Mouse (Mus musculus) heart, embryonic 11.5 days (tissue): ENCODE measurements at regions not wholly inside any gene's neighbourhood (a gene's known extent, or its start where the extent isn't known, plus 50 kb on each side); places are given as distances from the start of the nearest gene placed in this dataset.
"Not testable (repeated sequence)": the region's sequence is repeated elsewhere in the genome, so short reads cannot be mapped to it uniquely, and the experiment has no call there.

Experiments used
- ATAC-seq: fragments of 200-750 bp; cut with Nextera tagmentation; replicated peaks from 2 replicates; pipeline ENCODE4 v1.8.0; 2017; ENCODE audit warnings: moderate library complexity; ENCODE audit not compliant: insufficient number of reproducible peaks, low FRiP score, low TSS enrichment
- H3K27ac ChIP-seq: fragments of 300-500 bp; sonication (generic); 2 replicates; pipeline ENCODE4 v1.5.1; 2014; ENCODE audit warnings: mild to moderate bottlenecking, low read depth, low read length
- H3K27me3 ChIP-seq: fragments of 300-500 bp; sonication (generic); 2 replicates; pipeline ENCODE4 v1.6.1; 2014; ENCODE audit warnings: mild to moderate bottlenecking, low read length, mixed read lengths; ENCODE audit not compliant: control insufficient read depth, insufficient read depth
- H3K36me3 ChIP-seq: fragments of 300-500 bp; sonication (generic); 2 replicates; pipeline ENCODE4 v1.6.1; 2014; ENCODE audit warnings: mild to moderate bottlenecking, low read length, moderate library complexity, mixed read lengths; ENCODE audit not compliant: control insufficient read depth, insufficient read depth
- H3K4me1 ChIP-seq: fragments of 300-500 bp; sonication (generic); 2 replicates; pipeline ENCODE4 v1.6.1; 2014; ENCODE audit warnings: low read length; ENCODE audit not compliant: control insufficient read depth, insufficient read depth
- H3K4me2 ChIP-seq: fragments of 300-500 bp; sonication (generic); 2 replicates; pipeline ENCODE4 v1.6.1; 2014; ENCODE audit warnings: mild to moderate bottlenecking, moderate library complexity
- H3K4me3 ChIP-seq: fragments of 300-500 bp; sonication (generic); 2 replicates; pipeline ENCODE4 v1.5.1; 2014; ENCODE audit warnings: low read depth, low read length
- H3K9ac ChIP-seq: fragments of 300-500 bp; sonication (generic); 2 replicates; pipeline ENCODE4 v1.6.1; 2014; ENCODE audit warnings: mild to moderate bottlenecking, low read depth, low read length, moderate library complexity
- H3K9me3 ChIP-seq: fragments of 300-500 bp; sonication (generic); replicated peaks from 2 replicates; pipeline ENCODE4 v1.6.1; 2016; ENCODE audit warnings: low read length; ENCODE audit not compliant: control insufficient read depth
- WGBS: fragments of 180-500 bp; shearing (Covaris S2); extraction: QIAGEN DNeasy Blood & Tissue Kit; methylation state at CpG from one replicate; pipeline ENCODE4 v1.1.7; 2014; ENCODE audit not compliant: insufficient replicate concordance; 5-methylcytosine and 5-hydroxymethylcytosine counted together

GRCm38 (mm10) chr5:102123285-102123684 lies 53.6 kb upstream of the Wdfy3 start:
- Histone ChIP-seq H3K9ac (no peak overlapping the region), H3K27me3 (no peaks in the 10 kb centered on the region), H3K36me3 (no peaks in the 10 kb centered on the region), H3K4me2 (no peak overlapping the region), H3K4me3 (no peak overlapping the region), H3K9me3 (no peaks in the 10 kb centered on the region), H3K27ac (no peak overlapping the region), H3K4me1 (no peaks in the 10 kb centered on the region)
- 43% methylated on average over 6 of the region's 6 CpGs for WGBS
- no peak for ATAC-seq

- no peak for ATAC-seq
- Histone ChIP-seq H3K9me3 (no peaks in the 10 kb centered on the region), H3K4me1 (no peaks in the 10 kb centered on the region), H3K27ac (no peak overlapping the region), H3K9ac (no peak overlapping the region), H3K36me3 (no peaks in the 10 kb centered on the region), H3K27me3 (no peaks in the 10 kb centered on the region), H3K4me2 (no peak overlapping the region), H3K4me3 (no peak overlapping the region)
- WGBS: 15% methylated on average over 3 of the region's 3 CpGs
Observed at GRCm38 (mm10) chr5:102126737-102127136, 57.0 kb upstream of the Wdfy3 start.

- Histone ChIP-seq H3K4me3 (no peak overlapping the region), H3K27me3 (no peaks in the 10 kb centered on the region), H3K27ac (no peak overlapping the region), H3K9me3 (no peaks in the 10 kb centered on the region), H3K4me1 (no peaks in the 10 kb centered on the region), H3K4me2 (no peak overlapping the region), H3K36me3 (no peaks in the 10 kb centered on the region), H3K9ac (no peak overlapping the region)
- WGBS: 63% methylated on average over 4 of the region's 4 CpGs
- no peak for ATAC-seq
Observed at GRCm38 (mm10) chr5:102147991-102148390, 78.3 kb upstream of the Wdfy3 start.

GRCm38 (mm10) chr5:102149481-102150129 lies 79.9 kb upstream of the Wdfy3 start:
- ATAC-seq: no peak
- H3K36me3 ChIP-seq: no peaks in the 10 kb centered on the region
- no peak overlapping the region for H3K4me2 ChIP-seq
- no peak overlapping the region for H3K27ac ChIP-seq
- no peak overlapping the region for H3K9ac ChIP-seq
- H3K27me3 ChIP-seq: no peaks in the 10 kb centered on the region
- H3K4me1 ChIP-seq: no peaks in the 10 kb centered on the region
- H3K4me3 ChIP-seq: no peak overlapping the region
- no peaks in the 10 kb centered on the region for H3K9me3 ChIP-seq
- 43% methylated on average over 14 of the region's 14 CpGs for WGBS

- no peak for ATAC-seq
- Histone ChIP-seq H3K9ac (no peak overlapping the region), H3K4me2 (no peak overlapping the region), H3K4me1 (no peaks in the 10 kb centered on the region), H3K4me3 (no peak overlapping the region), H3K9me3 (no peaks in the 10 kb centered on the region), H3K27ac (no peak overlapping the region), H3K36me3 (no peaks in the 10 kb centered on the region), H3K27me3 (no peaks in the 10 kb centered on the region)
- WGBS: 69% methylated on average over 2 of the region's 2 CpGs
Observed at GRCm38 (mm10) chr5:102159621-102160020, 89.9 kb upstream of the Wdfy3 start.

GRCm38 (mm10) chr5:102167981-102168380 lies 98.3 kb upstream of the Wdfy3 start:
- Histone ChIP-seq H3K27ac (no peak overlapping the region), H3K27me3 (no peaks in the 10 kb centered on the region), H3K4me3 (no peak overlapping the region), H3K36me3 (no peaks in the 10 kb centered on the region), H3K9me3 (no peaks in the 10 kb centered on the region), H3K4me1 (no peaks in the 10 kb centered on the region), H3K4me2 (no peak overlapping the region), H3K9ac (no peak overlapping the region)
- WGBS: 51% methylated on average over 4 of the region's 4 CpGs
- ATAC-seq: no peak

GRCm38 (mm10) chr5:102171808-102172207 lies 102.1 kb upstream of the Wdfy3 start:
- Histone ChIP-seq H3K27me3 (no peaks in the 10 kb centered on the region), H3K4me2 (no peak overlapping the region), H3K9me3 (no peaks in the 10 kb centered on the region), H3K9ac (no peak overlapping the region), H3K36me3 (no peaks in the 10 kb centered on the region), H3K27ac (no peak overlapping the region), H3K4me1 (no peaks in the 10 kb centered on the region), H3K4me3 (no peak overlapping the region)
- WGBS: 90% methylated on average over 2 of the region's 3 CpGs
- no peak for ATAC-seq

- Histone ChIP-seq H3K27ac (no peak overlapping the region), H3K4me2 (no peak overlapping the region), H3K9me3 (no peaks in the 10 kb centered on the region), H3K4me1 (no peaks in the 10 kb centered on the region), H3K9ac (no peak overlapping the region), H3K36me3 (no peaks in the 10 kb centered on the region), H3K27me3 (no peaks in the 10 kb centered on the region), H3K4me3 (no peak overlapping the region)
- ATAC-seq: no peak
- 78% methylated on average over 8 of the region's 8 CpGs for WGBS
Observed at GRCm38 (mm10) chr5:102180250-102180649, 110.5 kb upstream of the Wdfy3 start.

GRCm38 (mm10) chr5:102188951-102189350 lies 119.2 kb upstream of the Wdfy3 start:
- not testable (repeated sequence) for H3K36me3 ChIP-seq, H3K27me3 ChIP-seq, ATAC-seq, H3K27ac ChIP-seq, H3K4me3 ChIP-seq, H3K9ac ChIP-seq, H3K4me1 ChIP-seq, H3K4me2 ChIP-seq, H3K9me3 ChIP-seq
- WGBS: 57% methylated on average over 4 of the region's 4 CpGs
